Mouse (Mus musculus) lung, postnatal 0 days (tissue): ENCODE results near the gene Speg.

ENCODE experiments used
- CTCF ChIP-seq: IDR thresholded peaks from 2 replicates; pipeline ENCODE4 v1.5.1; 2016; ENCODE audit warnings: antibody characterized with exemption, mild to moderate bottlenecking
- EP300 ChIP-seq: IDR thresholded peaks from 2 replicates; pipeline ENCODE4 v1.6.1; 2016; ENCODE audit warnings: antibody characterized with exemption, mild to moderate bottlenecking, control low read depth

- TF ChIP-seq EP300 (no peak), CTCF (peak; percentile 61)
Measured at GRCm38 (mm10) chr1:75456746-75457564, 81.9 kb downstream of the Speg start.
